In genomic region chrX:139762546-139762945, GRCm38 (mm10) we compare ENCODE assay signal across 8 mouse cellular contexts. TPM values are rescaled to one million over a fixed set of nuclear protein-coding genes. Genes with fewer than 3 reads are reported as not detected.
DNase-seq lines count a peak whose midpoint lies in the region; ATAC-seq and TF ChIP-seq lines count a peak whose summit lies in the region.
"Had no signal": no experiment of that assay in that cellular context is flagged by ENCODE, and none has a peak within 500 bp of the region (broad histone marks: within the 10 kb centered on the region; RNA-seq: fewer than 3 reads in every experiment).

No protein-coding gene starts in this region.

- H3K4me3 ChIP-seq in kidney, adult 2 months (ENCODE audit: insufficient read depth, low read depth, low read length) = no peak overlapping the region
- H3K4me3 ChIP-seq in kidney, embryonic 16.5 days (ENCODE audit: low read length) = no peak overlapping the region
- H3K4me3 ChIP-seq in embryonic facial prominence, embryonic 14.5 days (ENCODE audit: low read depth, low read length) = no peak overlapping the region

- H3K27me3 ChIP-seq in kidney, adult 2 months (replicated peaks; ENCODE audit: control insufficient read depth, insufficient read depth, low read length) = no peaks in the 10 kb centered on the region
- peaks cover under 1% of the 10 kb centered on the region; the same call in 1 of the 2 replicates for H3K27me3 ChIP-seq in kidney, embryonic 16.5 days (ENCODE audit: insufficient read depth, low read length)
- H3K27me3 ChIP-seq in embryonic facial prominence, embryonic 14.5 days (replicated peaks; ENCODE audit: control insufficient read depth, insufficient read depth, low read length) = no peaks in the 10 kb centered on the region

- no peaks in the 10 kb centered on the region for H3K9me3 ChIP-seq in kidney, embryonic 16.5 days (ENCODE audit: low read length)
- H3K9me3 ChIP-seq in embryonic facial prominence, embryonic 14.5 days (ENCODE audit: control insufficient read depth, low read length) = no peaks in the 10 kb centered on the region

- H3K36me3 ChIP-seq in kidney, adult 2 months (ENCODE audit: control insufficient read depth, insufficient read depth, low read length) = no peaks in the 10 kb centered on the region
- H3K36me3 ChIP-seq in kidney, embryonic 16.5 days (ENCODE audit: insufficient read depth, low read length) = no peaks in the 10 kb centered on the region
- H3K36me3 ChIP-seq in embryonic facial prominence, embryonic 14.5 days (ENCODE audit: control insufficient read depth, insufficient read depth, low read length) = no peaks in the 10 kb centered on the region

- TF ChIP-seq POLR2A in kidney, adult 2 months (IDR thresholded peaks at IDR 0.05; ENCODE audit: low read depth, low read length) = no peak

- H3K4me1 ChIP-seq in kidney, adult 2 months (ENCODE audit: control insufficient read depth, insufficient read depth, low read length) = no peaks in the 10 kb centered on the region
- H3K4me1 ChIP-seq in kidney, embryonic 16.5 days (ENCODE audit: insufficient read depth, low read length) = no peaks in the 10 kb centered on the region
- H3K4me1 ChIP-seq in embryonic facial prominence, embryonic 14.5 days (ENCODE audit: control insufficient read depth, insufficient read depth, low read length) = no peaks in the 10 kb centered on the region

- DNase-seq in kidney, adult 2 months = peak; percentile 12
- peak; percentile 43 for DNase-seq in A20 (ENCODE audit: low read depth, low spot score)
- peak; percentile 51 for DNase-seq in CD4-positive, CD25-positive, alpha-beta regulatory T cell, adult 2 months (ENCODE audit: low read depth, low spot score)
- peak; percentile 44 for DNase-seq in embryonic facial prominence, embryonic 14.5 days (ENCODE audit: low spot score)
- peak; percentile 23 for DNase-seq in thymus, postnatal 0 days (ENCODE audit: low spot score)
- no peak for DNase-seq in natural killer cell, adult 2 months (ENCODE audit: low spot score in 2 of 2)

- ATAC-seq in kidney, embryonic 16.5 days (ENCODE audit: low FRiP score, low TSS enrichment) = no peak
- no peak for ATAC-seq in embryonic facial prominence, embryonic 14.5 days (ENCODE audit: low read depth)

- H3K9ac ChIP-seq in kidney, embryonic 16.5 days (replicated peaks; ENCODE audit: low read length) = no peak overlapping the region
- H3K9ac ChIP-seq in embryonic facial prominence, embryonic 14.5 days (ENCODE audit: low read depth, low read length) = no peak overlapping the region

- no peak overlapping the region for H3K27ac ChIP-seq in kidney, adult 2 months (ENCODE audit: insufficient read depth, low read depth, low read length)
- H3K27ac ChIP-seq in kidney, embryonic 16.5 days (ENCODE audit: low read length) = no peak overlapping the region
- H3K27ac ChIP-seq in embryonic facial prominence, embryonic 14.5 days (replicated peaks; ENCODE audit: low read depth, low read length) = no peak overlapping the region

- H3K4me2 ChIP-seq in kidney, embryonic 16.5 days (replicated peaks; ENCODE audit: low read depth, low read length) = no peak overlapping the region
- H3K4me2 ChIP-seq in embryonic facial prominence, embryonic 14.5 days (ENCODE audit: low read depth, low read length) = no peak overlapping the region

- WGBS in kidney, adult 2 months = 57% methylated on average over 2 of the region's 2 CpGs
- WGBS in kidney, embryonic 16.5 days = 81% methylated on average over 2 of the region's 2 CpGs
- 68% methylated on average over 2 of the region's 2 CpGs for WGBS in embryonic facial prominence, embryonic 14.5 days

- peak; percentile 21; the same call in 1 of the 2 replicates for TF ChIP-seq CTCF in kidney, adult 2 months (conservative IDR thresholded peaks at IDR 0.05; ENCODE audit: insufficient read depth, insufficient read length, low read depth, low read length)

RNA-seq across cellular contexts. Expression of gene Ripply1, which starts 19.6 kb away (rescaled TPM):
- polyA plus RNA-seq in kidney, adult 2 months (2012; rRNA removed) = 0.09 and 0.12 TPM in 2 replicates
- not detected in 2 replicates for polyA plus RNA-seq in kidney, embryonic 16.5 days (2015; fragmentation: Nextera tagmentation; extraction: Ambion mirVana)
- 0.52 and 0.79 TPM in 2 replicates for polyA plus RNA-seq in embryonic facial prominence, embryonic 14.5 days (2014; fragmentation: Nextera tagmentation; extraction: Ambion mirVana)
- polyA plus RNA-seq in thymus, postnatal 0 days (2015; fragmentation: Nextera tagmentation; extraction: Ambion mirVana) = not detected in 2 replicates
- polyA plus RNA-seq: neural tube, embryonic 14.5 days had no signal

RNA-seq across cellular contexts. Expression of gene Cldn2, which starts 38.1 kb away (rescaled TPM):
- 203 and 226 TPM in 2 replicates for polyA plus RNA-seq in kidney, adult 2 months (2012; rRNA removed)
- polyA plus RNA-seq in kidney, embryonic 16.5 days (2015; fragmentation: Nextera tagmentation; extraction: Ambion mirVana) = 54.9 and 64.7 TPM in 2 replicates
- polyA plus RNA-seq in embryonic facial prominence, embryonic 14.5 days (2014; fragmentation: Nextera tagmentation; extraction: Ambion mirVana) = 0.58 and 1.2 TPM in 2 replicates
- polyA plus RNA-seq in thymus, postnatal 0 days (2015; fragmentation: Nextera tagmentation; extraction: Ambion mirVana) = 0.53 and 0.71 TPM in 2 replicates
- polyA plus RNA-seq: neural tube, embryonic 14.5 days had no signal

RNA-seq across cellular contexts. Expression of gene Gm15013, which starts 48.3 kb away (rescaled TPM):
- 0.23 TPM in 1 of 2 replicates, not detected in the other for polyA plus RNA-seq in kidney, adult 2 months (2012; rRNA removed)
- polyA plus RNA-seq in kidney, embryonic 16.5 days (2015; fragmentation: Nextera tagmentation; extraction: Ambion mirVana) = 0.20 TPM in 1 of 2 replicates, not detected in the other
- polyA plus RNA-seq in embryonic facial prominence, embryonic 14.5 days (2014; fragmentation: Nextera tagmentation; extraction: Ambion mirVana) = 0.31 and 0.45 TPM in 2 replicates
- polyA plus RNA-seq in thymus, postnatal 0 days (2015; fragmentation: Nextera tagmentation; extraction: Ambion mirVana) = 0.22 and 0.26 TPM in 2 replicates
- polyA plus RNA-seq: neural tube, embryonic 14.5 days had no signal

Comparison
In these comparisons a context has a peak if more than half of its experiments do, and no peak if none do; other contexts are left out.
1. DNase-seq: peak in kidney, adult 2 months (single experiment), A20 (single experiment), CD4-positive, CD25-positive, alpha-beta regulatory T cell, adult 2 months (single experiment), embryonic facial prominence, embryonic 14.5 days (single experiment) and thymus, postnatal 0 days (single experiment); none in natural killer cell, adult 2 months (0 of 2).
2. RNA of gene Cldn2, which starts 38.1 kb away (polyA plus RNA-seq): 203 to 226 TPM in kidney, adult 2 months and 54.9 to 64.7 TPM in kidney, embryonic 16.5 days; 0.58 to 1.2 TPM in embryonic facial prominence, embryonic 14.5 days and 0.53 to 0.71 TPM in thymus, postnatal 0 days; every median in the first group is over 10 times any median in the second.